Mouse (Mus musculus): ENCODE measurements around the gene Rab25.

DNA sequence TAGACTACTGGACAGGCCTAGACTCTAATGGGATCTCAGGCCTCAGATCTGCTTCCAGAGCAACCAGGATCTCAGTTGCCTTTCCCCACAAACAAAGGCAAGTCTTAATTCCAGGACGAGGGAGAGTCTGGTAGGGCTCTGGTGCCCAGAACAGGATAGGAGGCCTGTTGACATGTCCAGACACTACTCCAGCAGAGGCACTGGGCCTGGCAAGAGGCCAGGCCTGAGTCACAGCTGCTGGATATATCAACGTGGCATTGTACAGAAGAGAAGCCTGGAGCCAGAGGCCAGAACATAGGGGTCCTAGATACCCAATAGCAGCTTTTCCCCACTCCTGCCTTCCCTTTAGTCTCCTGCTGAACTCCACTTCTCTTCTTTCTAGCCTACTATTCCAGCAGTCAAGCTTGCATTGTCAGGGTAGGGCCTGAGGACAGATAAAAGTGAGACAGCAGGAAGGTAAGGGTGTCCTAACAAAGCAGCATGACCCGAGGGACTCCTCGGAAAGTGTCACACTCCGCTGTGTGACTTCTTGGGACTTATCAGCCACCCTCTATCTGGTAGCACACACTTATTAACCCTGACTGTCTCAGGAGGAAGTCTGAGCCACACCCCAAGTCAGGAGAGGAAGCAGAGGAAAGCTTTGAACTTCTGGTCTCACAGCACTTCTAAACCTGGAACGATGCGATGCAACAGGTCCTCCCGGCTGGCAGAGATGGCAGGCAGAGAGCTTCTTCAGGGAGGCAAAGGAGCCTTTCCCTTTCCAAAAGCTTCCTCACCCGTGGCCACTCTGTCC, 53.1 kb downstream of the Rab25 start:
- no peak for TF ChIP-seq CTCF (IDR thresholded peaks at IDR 0.05; ENCODE audit: low read depth)
- TF ChIP-seq EP300 (IDR thresholded peaks at IDR 0.05; ENCODE audit: low read depth), result no peak

Measured in liver, postnatal 0 days (tissue).